Mouse (Mus musculus) heart, postnatal 0 days (tissue): ENCODE data around the gene Hoxc9. TPM values are rescaled to one million over a fixed set of nuclear protein-coding genes. Genes with fewer than 3 reads are reported as not detected.

ENCODE experiments used
- ATAC-seq: fragments of 200-750 bp; cut with Nextera tagmentation; 2 replicates; pipeline ENCODE4 v1.8.0; 2017; ENCODE audit warnings: low read depth, moderate number of reproducible peaks, moderate library complexity; ENCODE audit not compliant: insufficient read depth
- DNase-seq: peaks from one replicate; pipeline ENCODE4 v3.0.0-alpha.2; 2016; ENCODE audit warnings: low spot score
- H3K27ac ChIP-seq: fragments of 300-500 bp; sonication (generic); 2 replicates; pipeline ENCODE4 v1.5.1; 2014; ENCODE audit warnings: low read depth, mild to moderate bottlenecking
- H3K27me3 ChIP-seq: fragments of 300-500 bp; sonication (generic); 2 replicates; pipeline ENCODE4 v1.6.1; 2014; ENCODE audit warnings: low read length, mixed read lengths; ENCODE audit not compliant: control insufficient read depth, insufficient read depth
- H3K36me3 ChIP-seq: fragments of 300-500 bp; sonication (generic); replicated peaks from 2 replicates; pipeline ENCODE4 v1.6.1; 2014; ENCODE audit warnings: low read length, mixed read lengths; ENCODE audit not compliant: control insufficient read depth, insufficient read depth
- H3K4me1 ChIP-seq: fragments of 300-500 bp; sonication (generic); 2 replicates; pipeline ENCODE4 v1.6.1; 2014; ENCODE audit warnings: antibody characterized with exemption; ENCODE audit not compliant: control insufficient read depth, insufficient read depth
- H3K4me2 ChIP-seq: fragments of 300-500 bp; sonication (generic); 2 replicates; pipeline ENCODE4 v1.6.1; 2014; ENCODE audit warnings: low read depth, mild to moderate bottlenecking, low read length, moderate library complexity
- H3K4me3 ChIP-seq: fragments of 300-500 bp; sonication (generic); 2 replicates; pipeline ENCODE4 v1.5.1; 2014; ENCODE audit warnings: low read depth, low read length
- H3K9ac ChIP-seq: fragments of 300-500 bp; sonication (generic); replicated peaks from 2 replicates; pipeline ENCODE4 v1.6.1; 2014; ENCODE audit warnings: low read depth, low read length, mixed read lengths
- H3K9me3 ChIP-seq: fragments of 300-500 bp; sonication (generic); replicated peaks from 2 replicates; pipeline ENCODE4 v1.6.1; 2016; ENCODE audit warnings: low read length; ENCODE audit not compliant: control insufficient read depth
- CTCF ChIP-seq: IDR thresholded peaks from 2 replicates; pipeline ENCODE4 v1.5.1; 2016; ENCODE audit warnings: antibody characterized with exemption, control low read depth, low read depth
- EP300 ChIP-seq: IDR thresholded peaks from 2 replicates; pipeline ENCODE4 v1.6.1; 2016; ENCODE audit warnings: antibody characterized with exemption, low read depth
- whole genome bisulfite sequencing: fragments of 180-500 bp; shearing (Covaris S2); extraction: QIAGEN DNeasy Blood & Tissue Kit; methylation state at CpG from one replicate; pipeline ENCODE4 v1.1.7; 2014; 5-methylcytosine and 5-hydroxymethylcytosine counted together
- polyA plus RNA-seq: library from polyadenylated mRNA; unstranded; fragments of >200 nt; fragmentation: Nextera tagmentation; extraction: Ambion mirVana; gene quantifications from 2 replicates; pipeline ENCODE4 v1.2.1, GENCODE M21; 2015
- total RNA-seq: library from RNA; depleted of rRNA; stranded (reverse); fragments of >200 nt; gene quantifications from 2 replicates; pipeline ENCODE4 v1.2.3, GENCODE M21; 2014; ENCODE audit warnings: low replicate concordance

Hoxc9 gene
- total and polyA plus RNA-seq, 2 experiments from 2014 or later, result not detected

- Histone ChIP-seq H3K9me3 (no peaks in the 10 kb centered on the region), H3K27me3 (peaks cover 98% of the 10 kb centered on the region), H3K27ac (no peak overlapping the region), H3K4me1 (no peaks in the 10 kb centered on the region), H3K4me3 (peak overlapping the region; percentile 9), H3K9ac (no peak overlapping the region), H3K36me3 (no peaks in the 10 kb centered on the region), H3K4me2 (no peak overlapping the region)
- peak; percentile 65; the same call in 1 of the 2 replicates for ATAC-seq
- 5% methylated on average over 29 of the region's 30 CpGs for WGBS
- TF ChIP-seq EP300 (no peak), CTCF (peak; percentile 64)
- DNase-seq, result peak; percentile 65
Observed at GRCm38 (mm10) chr15:102965892-102966775, 10.1 kb upstream of the Hoxc9 start.

DNA sequence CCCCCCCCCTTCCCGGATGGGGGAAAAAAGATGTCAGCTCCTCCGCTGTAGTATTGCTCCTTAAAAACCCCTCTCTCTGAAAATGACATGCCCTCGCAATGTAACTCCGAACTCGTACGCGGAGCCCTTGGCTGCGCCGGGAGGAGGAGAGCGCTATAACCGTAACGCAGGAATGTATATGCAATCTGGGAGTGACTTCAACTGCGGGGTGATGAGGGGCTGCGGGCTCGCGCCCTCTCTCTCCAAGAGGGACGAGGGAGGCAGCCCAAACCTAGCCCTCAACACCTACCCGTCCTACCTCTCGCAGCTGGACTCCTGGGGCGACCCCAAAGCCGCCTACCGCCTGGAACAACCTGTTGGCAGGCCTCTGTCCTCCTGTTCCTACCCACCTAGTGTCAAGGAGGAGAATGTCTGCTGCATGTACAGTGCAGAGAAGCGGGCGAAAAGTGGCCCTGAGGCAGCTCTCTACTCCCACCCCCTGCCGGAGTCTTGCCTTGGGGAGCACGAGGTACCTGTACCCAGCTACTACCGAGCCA, 9.4 kb upstream of the Hoxc9 start, which contains the start of gene Hoxc10:
Hoxc10 (plus strand) TSS at position 21 of the 536 bp plus-strand sequence.
- no peak for ATAC-seq
- Histone ChIP-seq H3K36me3 (no peaks in the 10 kb centered on the region), H3K27ac (no peak within 1 kb of the TSS), H3K4me1 (no peaks in the 10 kb centered on the region), H3K4me2 (no peak within 1 kb of the TSS), H3K4me3 (peak within 1 kb of the TSS; percentile 9), H3K27me3 (peaks cover 98% of the 10 kb centered on the region), H3K9me3 (no peaks in the 10 kb centered on the region), H3K9ac (no peak within 1 kb of the TSS)
- TF ChIP-seq CTCF (no peak), EP300 (no peak)
- 3% methylated on average over 27 of the region's 27 CpGs for WGBS
- no peak for DNase-seq

DNA sequence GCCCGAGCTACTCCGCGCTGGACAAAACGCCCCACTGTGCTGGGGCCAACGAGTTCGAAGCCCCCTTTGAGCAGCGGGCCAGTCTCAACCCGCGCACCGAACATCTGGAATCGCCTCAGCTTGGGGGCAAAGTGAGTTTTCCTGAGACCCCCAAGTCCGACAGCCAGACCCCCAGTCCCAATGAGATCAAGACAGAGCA, 9.0 kb upstream of the Hoxc9 start, which contains the start of gene Hoxc5:
Hoxc5 (plus strand) TSS at position 132 of the 199 bp plus-strand sequence.
- H3K9ac ChIP-seq, result no peak within 1 kb of the TSS
- TF ChIP-seq EP300 (no peak), CTCF (no peak)
- ATAC-seq (no peak), DNase-seq (no peak)
- no peak within 1 kb of the TSS for H3K4me2 ChIP-seq
- no peaks in the 10 kb centered on the region for H3K4me1 ChIP-seq
- no peaks in the 10 kb centered on the region for H3K36me3 ChIP-seq
- WGBS, result 6% methylated on average over 12 of the region's 12 CpGs
- peak within 1 kb of the TSS; percentile 9 for H3K4me3 ChIP-seq
- peaks cover 100% of the 10 kb centered on the region for H3K27me3 ChIP-seq
- no peaks in the 10 kb centered on the region for H3K9me3 ChIP-seq
- no peak within 1 kb of the TSS for H3K27ac ChIP-seq

GRCm38 (mm10) chr15:102967511-102968397, 8.5 kb upstream of the Hoxc9 start:
- WGBS, result 4% methylated on average over 34 of the region's 34 CpGs

GRCm38 (mm10) chr15:102969296-102969695, 6.9 kb upstream of the Hoxc9 start:
- no peak overlapping the region for H3K4me2 ChIP-seq
- ATAC-seq (no peak), DNase-seq (no peak)
- TF ChIP-seq EP300 (no peak), CTCF (no peak)
- H3K4me3 ChIP-seq, result no peak overlapping the region
- H3K27ac ChIP-seq, result no peak overlapping the region
- 23% methylated on average over 1 of the region's 1 CpGs for WGBS
- no peaks in the 10 kb centered on the region for H3K9me3 ChIP-seq
- H3K36me3 ChIP-seq, result no peaks in the 10 kb centered on the region
- H3K9ac ChIP-seq, result no peak overlapping the region
- peaks cover 100% of the 10 kb centered on the region for H3K27me3 ChIP-seq
- H3K4me1 ChIP-seq, result no peaks in the 10 kb centered on the region

More at GRCm38 (mm10) chr15:102967511-102968397, 8.5 kb upstream of the Hoxc9 start:
- Histone ChIP-seq H3K27ac (no peak overlapping the region), H3K4me1 (no peaks in the 10 kb centered on the region), H3K9me3 (no peaks in the 10 kb centered on the region), H3K4me3 (no peak overlapping the region), H3K9ac (no peak overlapping the region), H3K27me3 (peaks cover 100% of the 10 kb centered on the region), H3K4me2 (no peak overlapping the region), H3K36me3 (no peaks in the 10 kb centered on the region)
- ATAC-seq (no peak), DNase-seq (no peak)
- TF ChIP-seq CTCF (no peak), EP300 (no peak)
